Mouse (Mus musculus) liver, embryonic 15.5 days (tissue): ENCODE measurements around the gene Parvg. TPM values are rescaled to one million over a fixed set of nuclear protein-coding genes. Genes with fewer than 3 reads are reported as not detected.
"Not testable (repeated sequence)": the region's sequence is repeated elsewhere in the genome, so short reads cannot be mapped to it uniquely, and the experiment has no call there.

Experiments
- ATAC-seq: fragments of 200-750 bp; cut with Nextera tagmentation; 2 replicates; pipeline ENCODE4 v1.8.0; 2017; ENCODE audit warnings: moderate number of reproducible peaks, mild to moderate bottlenecking, moderate library complexity; ENCODE audit not compliant: insufficient read depth
- H3K27ac ChIP-seq: fragments of 300-500 bp; sonication (generic); replicated peaks from 2 replicates; pipeline ENCODE4 v1.5.1; 2015; ENCODE audit warnings: mild to moderate bottlenecking, inconsistent platforms
- H3K27me3 ChIP-seq: fragments of 300-500 bp; sonication (generic); 2 replicates; pipeline ENCODE4 v1.6.1; 2015; ENCODE audit warnings: mild to moderate bottlenecking, inconsistent platforms
- H3K36me3 ChIP-seq: fragments of 300-500 bp; sonication (generic); replicated peaks from 2 replicates; pipeline ENCODE4 v1.6.1; 2015; ENCODE audit warnings: moderate library complexity, mild to moderate bottlenecking, inconsistent platforms
- H3K4me1 ChIP-seq: fragments of 300-500 bp; sonication (generic); replicated peaks from 2 replicates; pipeline ENCODE4 v1.6.1; 2015; ENCODE audit warnings: inconsistent platforms
- H3K4me2 ChIP-seq: fragments of 300-500 bp; sonication (generic); 2 replicates; pipeline ENCODE4 v1.6.1; 2015; ENCODE audit warnings: moderate library complexity, mild to moderate bottlenecking, inconsistent platforms
- H3K4me3 ChIP-seq: fragments of 300-500 bp; sonication (generic); replicated peaks from 2 replicates; pipeline ENCODE4 v1.5.1; 2015; ENCODE audit warnings: mild to moderate bottlenecking, inconsistent platforms
- H3K9ac ChIP-seq: fragments of 300-500 bp; sonication (generic); 2 replicates; pipeline ENCODE4 v1.6.1; 2015; ENCODE audit warnings: moderate library complexity, mild to moderate bottlenecking, inconsistent platforms
- H3K9me3 ChIP-seq: fragments of 300-500 bp; sonication (generic); replicated peaks from 2 replicates; pipeline ENCODE4 v1.6.1; 2016; ENCODE audit warnings: inconsistent platforms
- WGBS: fragments of 180-500 bp; shearing (Covaris S2); methylation state at CpG from one replicate; pipeline ENCODE4 v1.1.7; 2015; ENCODE audit warnings: mixed read lengths; ENCODE audit not compliant: insufficient replicate concordance; 5-methylcytosine and 5-hydroxymethylcytosine counted together
- polyA plus RNA-seq: library from polyadenylated mRNA; unstranded; fragments of >200 nt; fragmentation: Nextera tagmentation; extraction: Ambion mirVana; gene quantifications from 2 replicates; pipeline ENCODE4 v1.2.1, GENCODE M21; 2015

Parvg gene
- polyA plus RNA-seq, result 13.1 and 13.8 TPM in 2 replicates

- H3K27me3 ChIP-seq, result no peaks in the 10 kb centered on the region
- H3K4me3 ChIP-seq, result peak within 1 kb of the TSS; percentile 46
- peaks cover 12% of the 10 kb centered on the region; the same call in 1 of the 2 replicates for H3K4me1 ChIP-seq
- H3K36me3 ChIP-seq, result no peaks in the 10 kb centered on the region
- no peak for ATAC-seq
- no peaks in the 10 kb centered on the region for H3K9me3 ChIP-seq
- 29% methylated on average over 10 of the region's 10 CpGs for WGBS
- H3K9ac ChIP-seq, result peak within 1 kb of the TSS; percentile 42
- H3K27ac ChIP-seq, result peak within 1 kb of the TSS; percentile 67
- H3K4me2 ChIP-seq, result peak within 1 kb of the TSS; percentile 53
Measured at GRCm38 (mm10) chr15:84323966-84324869, at the start of gene Parvg. Gene Parvg, plus strand, starts transcription at chr15:84324026.

DNA sequence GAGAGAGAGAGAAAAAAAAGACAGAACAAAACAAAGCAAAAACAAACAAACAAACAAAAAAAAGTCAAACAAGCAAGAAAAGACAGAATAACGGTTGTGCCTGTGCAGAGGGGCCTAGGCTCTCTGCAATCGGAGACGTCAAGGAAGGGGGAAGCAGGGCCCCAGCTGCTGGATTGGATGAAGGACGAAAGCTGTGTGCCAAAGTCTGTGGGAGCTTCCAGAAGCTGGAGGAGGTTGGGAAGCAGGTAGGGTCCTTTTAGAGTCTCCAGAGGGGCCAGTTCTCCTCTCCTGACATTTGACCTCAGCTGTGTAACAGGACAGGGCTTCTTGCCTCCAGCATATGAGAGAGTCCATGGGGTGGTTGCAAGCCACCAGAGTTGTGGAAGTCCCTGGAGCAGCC lies 47.8 kb upstream of the Parvg start:
- Histone ChIP-seq H3K36me3 (peaks cover 12% of the 10 kb centered on the region; the same call in 1 of the 2 replicates), H3K27ac (no peak overlapping the region), H3K9me3 (no peaks in the 10 kb centered on the region), H3K4me2 (no peak overlapping the region), H3K9ac (no peak overlapping the region), H3K4me1 (no peaks in the 10 kb centered on the region), H3K27me3 (no peaks in the 10 kb centered on the region), H3K4me3 (no peak overlapping the region)
- WGBS, result 64% methylated on average over 4 of the region's 4 CpGs
- ATAC-seq, result no peak

DNA sequence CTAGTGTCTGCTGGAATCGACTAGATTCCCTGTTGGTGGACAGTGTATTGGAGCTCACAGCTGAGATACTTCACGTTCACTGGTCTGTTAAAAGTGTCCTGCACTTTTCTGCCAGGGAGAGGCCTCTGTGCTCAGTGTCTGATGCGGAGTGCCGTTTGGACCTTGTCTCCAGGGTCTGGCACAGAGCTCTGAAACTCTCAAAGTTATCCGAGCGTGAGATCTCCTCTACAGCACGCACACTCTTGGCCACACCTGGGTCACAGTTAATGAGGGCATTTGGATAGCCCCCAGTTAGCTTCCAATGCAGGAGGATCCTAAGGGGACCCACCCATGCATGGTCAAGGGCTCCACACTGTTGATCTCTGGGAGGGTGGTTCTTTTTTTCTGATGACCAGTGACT lies 45.7 kb upstream of the Parvg start:
- no peak for ATAC-seq
- no peak overlapping the region for H3K9ac ChIP-seq
- 80% methylated on average over 7 of the region's 7 CpGs for WGBS

GRCm38 (mm10) chr15:84278656-84279055 lies 45.2 kb upstream of the Parvg start:
- Histone ChIP-seq H3K9me3 (no peaks in the 10 kb centered on the region), H3K9ac (no peak overlapping the region), H3K27me3 (no peaks in the 10 kb centered on the region), H3K36me3 (peaks cover 10% of the 10 kb centered on the region; the same call in 1 of the 2 replicates), H3K27ac (no peak overlapping the region), H3K4me2 (no peak overlapping the region), H3K4me3 (no peak overlapping the region), H3K4me1 (no peaks in the 10 kb centered on the region)
- no peak for ATAC-seq
- WGBS, result 78% methylated on average over 7 of the region's 7 CpGs

More for the DNA sequence above, 45.7 kb upstream of the Parvg start:
- Histone ChIP-seq H3K27ac (no peak overlapping the region), H3K4me2 (no peak overlapping the region), H3K36me3 (peaks cover 12% of the 10 kb centered on the region; the same call in 1 of the 2 replicates), H3K4me1 (no peaks in the 10 kb centered on the region), H3K9me3 (no peaks in the 10 kb centered on the region), H3K4me3 (no peak overlapping the region), H3K27me3 (no peaks in the 10 kb centered on the region)

DNA sequence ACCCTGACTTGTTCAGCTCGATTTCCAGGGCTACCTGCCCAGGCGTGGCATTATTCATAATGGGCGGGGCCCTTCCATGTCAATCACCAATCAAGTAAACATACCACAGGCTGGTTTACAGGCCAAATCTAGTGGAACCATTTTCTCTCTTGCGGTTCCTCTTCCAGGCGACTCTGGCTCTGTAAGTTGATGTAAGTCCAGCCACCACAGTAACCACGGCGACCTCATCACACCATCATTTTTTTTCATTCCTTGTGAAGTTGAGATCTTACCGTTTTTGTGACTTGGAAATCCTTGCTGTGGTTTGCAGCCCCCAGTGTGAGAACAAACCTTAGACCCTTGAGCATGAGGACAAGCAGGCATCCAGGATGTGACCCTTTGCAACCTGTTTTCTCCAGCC lies 43.5 kb upstream of the Parvg start:
- no peak overlapping the region for H3K27ac ChIP-seq
- H3K9me3 ChIP-seq, result no peaks in the 10 kb centered on the region
- 48% methylated on average over 8 of the region's 8 CpGs for whole genome bisulfite sequencing
- H3K9ac ChIP-seq, result no peak overlapping the region
- no peaks in the 10 kb centered on the region for H3K4me1 ChIP-seq
- H3K4me2 ChIP-seq, result no peak overlapping the region
- no peaks in the 10 kb centered on the region for H3K36me3 ChIP-seq
- ATAC-seq, result no peak
- H3K27me3 ChIP-seq, result no peaks in the 10 kb centered on the region
- H3K4me3 ChIP-seq, result no peak overlapping the region

GRCm38 (mm10) chr15:84280712-84281347 lies 43.0 kb upstream of the Parvg start:
- 66% methylated on average over 11 of the region's 11 CpGs for WGBS
- no peaks in the 10 kb centered on the region for H3K9me3 ChIP-seq
- no peak overlapping the region for H3K27ac ChIP-seq
- H3K4me2 ChIP-seq, result no peak overlapping the region
- H3K9ac ChIP-seq, result no peak overlapping the region
- no peaks in the 10 kb centered on the region for H3K36me3 ChIP-seq
- no peaks in the 10 kb centered on the region for H3K4me1 ChIP-seq
- H3K4me3 ChIP-seq, result no peak overlapping the region
- no peaks in the 10 kb centered on the region for H3K27me3 ChIP-seq
- ATAC-seq, result no peak

DNA sequence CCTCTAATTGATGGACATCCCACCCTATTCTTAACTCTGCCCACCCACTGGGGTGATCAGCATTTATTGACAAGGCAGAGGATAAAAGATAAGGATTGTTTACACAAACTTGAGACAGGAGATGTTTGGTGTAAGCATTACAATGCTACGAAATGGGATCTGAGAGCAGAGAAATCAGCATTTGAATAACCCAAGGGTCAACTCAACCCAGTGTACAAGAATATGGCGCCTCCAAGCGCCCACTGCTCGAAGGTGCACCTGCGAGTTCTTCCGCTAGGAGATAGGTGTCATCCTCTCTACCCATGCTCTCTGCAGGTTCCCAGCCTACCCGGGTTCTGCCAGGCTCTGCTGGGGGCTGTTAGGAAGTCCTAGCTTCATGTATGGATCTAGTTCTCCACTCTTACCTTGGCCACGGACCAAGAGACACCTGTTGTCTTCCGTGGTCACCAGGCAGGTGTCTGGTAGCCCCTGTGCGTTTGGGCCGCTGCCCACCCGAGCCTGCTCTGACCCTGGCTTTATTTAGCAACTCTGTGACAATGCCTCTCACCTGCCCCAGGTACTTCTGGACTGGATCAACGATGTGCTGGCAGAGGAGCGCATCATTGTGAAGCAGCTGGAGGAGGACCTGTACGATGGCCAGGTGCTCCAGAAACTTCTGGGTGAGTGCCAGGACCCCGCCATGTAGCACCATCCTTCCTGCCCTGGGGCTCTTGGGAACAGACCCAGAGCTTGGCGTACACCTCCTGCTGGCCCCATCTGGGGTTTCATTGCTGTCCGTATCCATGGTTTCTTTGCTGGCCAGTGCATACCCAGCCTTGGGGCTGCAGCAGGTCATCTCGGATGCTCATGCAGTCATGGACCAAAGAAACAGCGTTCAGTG lies 41.4 kb upstream of the Parvg start:
- ATAC-seq, result no peak
- H3K27me3 ChIP-seq, result no peaks in the 10 kb centered on the region
- no peak overlapping the region for H3K9ac ChIP-seq
- H3K4me2 ChIP-seq, result no peak overlapping the region
- H3K36me3 ChIP-seq, result no peaks in the 10 kb centered on the region
- H3K27ac ChIP-seq, result no peak overlapping the region
- 65% methylated on average over 20 of the region's 20 CpGs for WGBS
- no peaks in the 10 kb centered on the region for H3K9me3 ChIP-seq
- H3K4me3 ChIP-seq, result no peak overlapping the region
- no peaks in the 10 kb centered on the region for H3K4me1 ChIP-seq

- Histone ChIP-seq H3K4me2 (no peak overlapping the region), H3K4me1 (no peaks in the 10 kb centered on the region), H3K9ac (no peak overlapping the region), H3K36me3 (no peaks in the 10 kb centered on the region), H3K9me3 (no peaks in the 10 kb centered on the region), H3K27me3 (no peaks in the 10 kb centered on the region), H3K27ac (no peak overlapping the region), H3K4me3 (no peak overlapping the region)
- 50% methylated on average over 5 of the region's 5 CpGs for WGBS
- no peak for ATAC-seq
Measured at GRCm38 (mm10) chr15:84284059-84284458, 39.8 kb upstream of the Parvg start.

- H3K9me3 ChIP-seq, result no peaks in the 10 kb centered on the region
Measured at GRCm38 (mm10) chr15:84285453-84285852, 38.4 kb upstream of the Parvg start.

DNA sequence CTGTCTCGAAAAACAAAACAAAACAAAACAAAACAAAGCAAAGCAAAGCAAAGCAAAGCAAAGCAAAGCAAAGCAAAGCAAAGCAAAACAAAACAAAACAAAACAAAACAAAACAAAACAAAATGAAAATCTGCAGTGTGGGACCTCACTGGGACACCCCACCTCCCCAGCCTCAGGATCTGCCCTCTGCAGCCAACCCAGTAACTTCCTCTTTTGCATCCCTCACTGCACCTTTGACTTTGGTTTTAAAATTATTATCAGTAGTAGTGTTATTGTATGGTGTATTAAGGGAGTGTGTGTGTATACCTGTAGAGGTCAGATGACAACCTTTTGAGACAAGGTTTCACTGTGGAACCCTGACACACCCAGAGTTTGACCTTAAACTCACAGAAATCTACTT lies 34.9 kb upstream of the Parvg start:
- H3K4me3 ChIP-seq, H3K36me3 ChIP-seq, ATAC-seq, H3K4me1 ChIP-seq, H3K9me3 ChIP-seq, H3K27ac ChIP-seq, H3K27me3 ChIP-seq, H3K9ac ChIP-seq, H3K4me2 ChIP-seq: not testable (repeated sequence)
- 79% methylated on average over 1 of the region's 1 CpGs for WGBS

More at GRCm38 (mm10) chr15:84285453-84285852, 38.4 kb upstream of the Parvg start:
- Histone ChIP-seq H3K4me3 (no peak overlapping the region), H3K36me3 (no peaks in the 10 kb centered on the region), H3K4me2 (no peak overlapping the region), H3K9ac (no peak overlapping the region), H3K27me3 (no peaks in the 10 kb centered on the region), H3K4me1 (no peaks in the 10 kb centered on the region), H3K27ac (no peak overlapping the region)
- 74% methylated on average over 7 of the region's 7 CpGs for WGBS
- no peak for ATAC-seq
